Mouse (Mus musculus): ENCODE results near the gene D930048N14Rik. TPM values are rescaled to one million over a fixed set of nuclear protein-coding genes. Genes with fewer than 3 reads are reported as not detected.

D930048N14Rik gene
- polyA plus RNA-seq, 1 experiment from 2014 or later = 2.6 TPM

Other genes starting within 250 kb of the D930048N14Rik start
- gene Phykpl, start 66.2 kb upstream of the D930048N14Rik start, polyA plus RNA-seq (2015; fragmentation: Nextera tagmentation; extraction: Ambion mirVana) = 19.0 and 21.3 TPM in 2 replicates
- 458 and 524 TPM in 2 replicates for gene Hnrnpab, start 44.1 kb upstream of the D930048N14Rik start, polyA plus RNA-seq (2015; fragmentation: Nextera tagmentation; extraction: Ambion mirVana)
- 135 and 151 TPM in 2 replicates for gene Nhp2, start 31.2 kb upstream of the D930048N14Rik start, polyA plus RNA-seq (2015; fragmentation: Nextera tagmentation; extraction: Ambion mirVana)
- gene Rmnd5b, start 15.1 kb upstream of the D930048N14Rik start, polyA plus RNA-seq (2015; fragmentation: Nextera tagmentation; extraction: Ambion mirVana) = 49.3 and 49.9 TPM in 2 replicates
- gene N4bp3, start 112 bp upstream of the D930048N14Rik start, polyA plus RNA-seq (2015; fragmentation: Nextera tagmentation; extraction: Ambion mirVana) = 19.0 and 21.2 TPM in 2 replicates
- gene 0610009B22Rik, start 37.9 kb downstream of the D930048N14Rik start, polyA plus RNA-seq (2015; fragmentation: Nextera tagmentation; extraction: Ambion mirVana) = 87.7 and 102 TPM in 2 replicates
- 15.3 and 18.3 TPM in 2 replicates for gene Sec24a, start 112.7 kb downstream of the D930048N14Rik start, polyA plus RNA-seq (2015; fragmentation: Nextera tagmentation; extraction: Ambion mirVana)
- 89.3 and 96.5 TPM in 2 replicates for gene Sar1b, start 112.7 kb downstream of the D930048N14Rik start, polyA plus RNA-seq (2015; fragmentation: Nextera tagmentation; extraction: Ambion mirVana)
- gene Jade2, start 206.7 kb downstream of the D930048N14Rik start, polyA plus RNA-seq (2015; fragmentation: Nextera tagmentation; extraction: Ambion mirVana) = 2.7 and 3.1 TPM in 2 replicates